Mouse (Mus musculus) 3T3-L1 (cell line): ENCODE data around the gene Phlpp1.

Experiments
- DNase-seq: peaks from one replicate; pipeline ENCODE4 v3.0.0-alpha.2; 2015; ENCODE audit warnings: low read depth, low spot score

The Phlpp1 gene

GRCm38 (mm10) chr1:106314476-106314875 lies 142.9 kb downstream of the Phlpp1 start:
- peak; percentile 65 for DNase-seq

- DNase-seq = peak; percentile 89
Observed at GRCm38 (mm10) chr1:106316641-106317304, 145.2 kb downstream of the Phlpp1 start.

GRCm38 (mm10) chr1:106318341-106318740 lies 146.8 kb downstream of the Phlpp1 start:
- DNase-seq = no peak

GRCm38 (mm10) chr1:106320583-106320982 lies 149.0 kb downstream of the Phlpp1 start:
- no peak for DNase-seq

- DNase-seq = no peak
Observed at GRCm38 (mm10) chr1:106321432-106322126, 150.0 kb downstream of the Phlpp1 start.

GRCm38 (mm10) chr1:106326691-106327090 lies 155.1 kb downstream of the Phlpp1 start:
- peak; percentile 68 for DNase-seq

GRCm38 (mm10) chr1:106342100-106342499 lies 170.5 kb downstream of the Phlpp1 start:
- no peak for DNase-seq

GRCm38 (mm10) chr1:106345265-106345664 lies 173.7 kb downstream of the Phlpp1 start:
- no peak for DNase-seq

GRCm38 (mm10) chr1:106346776-106347175 lies 175.2 kb downstream of the Phlpp1 start:
- peak; percentile 32 for DNase-seq

GRCm38 (mm10) chr1:106349116-106349515 lies 177.6 kb downstream of the Phlpp1 start:
- no peak for DNase-seq

- DNase-seq = no peak
Observed at GRCm38 (mm10) chr1:106351512-106351911, 180.0 kb downstream of the Phlpp1 start.

- peak; percentile 60 for DNase-seq
Observed at GRCm38 (mm10) chr1:106352801-106353511, 181.4 kb downstream of the Phlpp1 start.

GRCm38 (mm10) chr1:106353993-106354392 lies 182.4 kb downstream of the Phlpp1 start:
- DNase-seq = no peak

- no peak for DNase-seq
Observed at GRCm38 (mm10) chr1:106359474-106359873, 187.9 kb downstream of the Phlpp1 start.

- DNase-seq = no peak
Observed at GRCm38 (mm10) chr1:106362841-106363604, 191.5 kb downstream of the Phlpp1 start.

- no peak for DNase-seq
Observed at GRCm38 (mm10) chr1:106369330-106369729, 197.8 kb downstream of the Phlpp1 start.

GRCm38 (mm10) chr1:106372446-106372845 lies 200.9 kb downstream of the Phlpp1 start:
- DNase-seq = no peak

- DNase-seq = no peak
Observed at GRCm38 (mm10) chr1:106373656-106374055, 202.1 kb downstream of the Phlpp1 start.

- no peak for DNase-seq
Observed at GRCm38 (mm10) chr1:106374274-106374673, 202.7 kb downstream of the Phlpp1 start.

- no peak for DNase-seq
Observed at GRCm38 (mm10) chr1:106374971-106375370, 203.4 kb downstream of the Phlpp1 start.

- DNase-seq = no peak
Observed at GRCm38 (mm10) chr1:106376003-106376402, 204.5 kb downstream of the Phlpp1 start.

- no peak for DNase-seq
Observed at GRCm38 (mm10) chr1:106380465-106380864, 208.9 kb downstream of the Phlpp1 start.
